Mouse (Mus musculus): ENCODE measurements around the gene Dnajb11. TPM values are rescaled to one million over a fixed set of nuclear protein-coding genes. Genes with fewer than 3 reads are reported as not detected.

Gene Dnajb11
- 73.5 and 73.9 TPM in 2 replicates for total RNA-seq (2021)
- long read RNA-seq, experiment 1, transcript Dnajb11-201 (10 exons, 1,927 nt), result major isoform, 181 of 196 reads
- long read RNA-seq, experiment 1, partial matches to known transcripts, result 3 of 196 reads
- long read RNA-seq, experiment 1, other reads (novel, unspliced or antisense), result 10 of 196 reads
- long read RNA-seq, experiment 2, transcript Dnajb11-201 (10 exons, 1,927 nt), result major isoform, 107 of 118 reads
- long read RNA-seq, experiment 2, partial matches to known transcripts, result 2 of 118 reads
- long read RNA-seq, experiment 2, other reads (novel, unspliced or antisense), result 7 of 118 reads

GRCm38 (mm10) chr16:22857431-22858113 is at the start of gene Dnajb11, which contains the start of gene Tbccd1:
Gene Dnajb11 (plus strand): TSS chr16:22857845.
Gene Tbccd1 (minus strand): TSS chr16:22857669.
- peak; percentile 100 for DNase-seq

- no peak for DNase-seq
These were observed 46.2 kb upstream of the Dnajb11 start, which contains the start of gene Crygs for GRCm38 (mm10) chr16:22811477-22811876. Gene Crygs (minus strand): TSS chr16:22811577.

DNA sequence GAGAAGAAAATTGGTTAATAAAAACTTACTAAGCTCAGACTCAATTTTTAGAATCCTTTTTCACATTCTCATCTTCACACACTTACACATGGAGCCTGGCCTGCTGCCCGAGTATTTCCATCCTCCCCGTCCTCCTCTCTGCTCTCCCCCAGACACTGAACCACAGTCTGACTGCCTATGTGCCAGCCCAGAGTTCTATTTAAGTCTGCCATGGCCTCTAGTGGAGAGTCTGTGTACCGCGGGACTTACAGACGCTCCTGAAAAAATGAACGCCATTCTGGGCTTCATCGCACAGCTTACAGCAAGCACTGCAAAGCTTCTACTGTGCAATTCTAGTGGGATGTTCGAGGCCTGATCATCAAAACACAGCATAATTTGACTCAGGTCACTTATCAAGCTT is 36.9 kb upstream of the Dnajb11 start:
- DNase-seq, result no peak

DNA sequence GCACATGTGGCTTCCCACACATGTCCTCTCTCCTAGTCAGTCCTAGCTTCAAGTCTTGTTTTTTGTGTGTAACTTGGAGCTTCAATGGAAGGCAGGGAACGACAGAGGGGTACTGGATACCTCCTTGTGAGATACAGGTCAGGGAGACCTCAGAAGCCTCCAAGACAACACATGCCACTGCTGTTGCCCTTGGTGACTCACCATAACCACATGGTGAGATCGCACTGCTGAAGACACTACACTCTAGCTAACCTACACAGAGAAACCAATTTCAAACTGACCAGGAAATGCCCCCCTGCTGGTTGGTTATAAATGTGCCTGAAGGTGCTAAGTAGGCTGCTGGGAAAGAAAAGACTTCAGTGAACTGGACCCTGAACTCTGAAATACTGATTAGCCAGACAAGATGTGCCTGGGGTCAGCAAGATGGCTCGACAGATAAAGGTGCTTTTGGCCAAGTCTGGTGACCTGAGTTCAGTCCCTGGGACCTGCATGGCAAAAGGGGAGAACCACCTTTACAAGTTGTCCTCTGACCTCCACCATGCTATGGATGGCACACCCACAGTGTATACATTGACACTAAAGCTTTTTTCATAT is 24.6 kb upstream of the Dnajb11 start:
- DNase-seq, result no peak

- DNase-seq, result no peak
These were observed 18.3 kb upstream of the Dnajb11 start for GRCm38 (mm10) chr16:22839146-22839857.

DNA sequence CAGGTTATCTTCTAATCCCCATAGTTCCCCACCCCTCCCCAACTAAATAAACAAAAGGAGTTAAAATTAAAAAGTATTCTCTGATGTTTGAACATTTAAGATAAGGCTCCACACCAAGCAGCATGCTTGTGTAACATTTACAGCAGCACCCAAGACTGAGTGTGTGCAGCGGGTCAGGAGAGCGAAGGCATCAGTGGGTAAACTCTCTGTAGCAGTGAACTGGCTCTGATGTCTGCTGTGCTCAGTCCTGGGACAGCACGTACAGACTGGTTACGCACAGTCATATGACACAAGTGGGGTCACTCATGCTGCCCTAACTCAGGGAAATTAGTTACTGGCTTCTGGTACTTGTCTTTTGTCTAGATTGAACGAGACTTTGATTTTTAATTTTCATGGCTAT is 14.8 kb upstream of the Dnajb11 start:
- no peak for DNase-seq

DNA sequence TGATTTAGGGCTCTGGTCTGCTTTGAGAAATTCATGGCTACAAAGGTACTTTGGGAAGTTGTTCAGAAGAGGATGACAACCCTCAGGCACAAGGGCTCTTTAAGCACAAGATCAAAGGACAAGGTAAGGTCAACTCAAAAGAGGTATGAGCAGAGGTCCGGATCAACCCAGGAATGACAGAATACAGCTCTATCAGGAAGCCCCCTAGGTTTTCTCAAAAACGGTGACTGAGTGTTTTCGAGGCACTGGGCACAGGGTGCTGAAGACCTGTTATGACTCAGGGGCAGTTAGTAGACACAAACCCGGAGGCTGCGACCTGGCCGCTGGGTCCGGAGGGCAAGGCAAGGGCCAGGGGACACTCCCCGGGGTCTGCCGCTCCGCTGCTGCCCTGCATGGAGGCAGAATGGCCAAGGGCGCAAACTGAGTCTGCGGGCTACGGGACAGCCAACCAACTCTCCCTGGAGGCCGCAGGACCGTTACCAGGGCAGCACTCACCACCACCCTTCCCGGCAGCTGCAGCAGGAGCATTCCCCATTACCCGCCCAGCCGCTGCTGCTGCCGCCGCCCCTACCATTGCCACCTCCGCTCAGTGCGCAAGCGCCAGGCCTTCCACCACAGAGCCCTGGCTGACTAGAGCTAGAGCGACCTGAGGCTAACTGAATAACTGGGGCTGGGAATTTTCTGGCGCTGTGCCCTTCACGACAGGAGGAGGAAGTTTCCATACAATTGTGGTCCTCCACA is 13.4 kb upstream of the Dnajb11 start:
- peak; percentile 93 for DNase-seq

DNA sequence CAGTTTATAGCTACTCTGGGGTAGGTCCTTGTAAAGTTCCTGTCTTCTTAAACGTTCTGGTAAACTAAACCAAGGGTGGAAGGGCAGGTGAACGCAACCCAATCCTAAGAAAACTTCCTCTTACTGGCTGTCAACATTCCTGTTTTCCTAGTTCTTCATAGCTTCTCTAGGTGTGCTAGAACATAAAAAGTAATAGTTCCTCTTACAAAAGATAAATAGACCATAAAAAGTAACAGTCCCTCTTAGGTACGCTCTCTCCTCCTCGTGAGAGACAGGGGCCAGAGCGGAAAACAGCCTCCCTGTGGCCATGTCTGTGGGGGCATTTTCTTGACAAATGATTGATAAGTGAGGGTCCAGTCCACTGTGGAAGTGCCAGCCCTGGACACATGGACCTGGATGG is 12.8 kb upstream of the Dnajb11 start:
- DNase-seq, result no peak

- DNase-seq, result peak; percentile 38
These were observed 12.2 kb upstream of the Dnajb11 start for GRCm38 (mm10) chr16:22845481-22845880.

GRCm38 (mm10) chr16:22847686-22848085 is 10.0 kb upstream of the Dnajb11 start:
- no peak for DNase-seq

DNA sequence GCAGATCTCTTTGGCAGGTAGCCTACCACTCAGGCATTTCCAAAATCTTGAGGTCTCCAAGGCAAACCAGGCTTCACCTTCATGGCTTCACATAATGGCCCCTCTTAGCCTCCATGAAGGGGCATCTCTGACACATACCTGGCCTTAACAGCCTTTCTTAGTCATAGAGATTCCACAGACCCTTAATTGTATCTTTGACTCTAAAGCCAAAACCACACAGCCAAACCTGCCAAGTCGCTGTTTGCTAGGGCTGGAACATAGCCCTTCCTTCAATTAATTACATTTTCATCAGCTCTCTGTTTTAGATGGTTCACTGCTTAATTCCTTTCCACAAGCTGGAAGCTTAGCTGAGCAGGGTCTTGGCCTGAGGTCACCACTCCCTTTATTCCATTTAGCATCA is 9.3 kb upstream of the Dnajb11 start:
- DNase-seq, result no peak

DNA sequence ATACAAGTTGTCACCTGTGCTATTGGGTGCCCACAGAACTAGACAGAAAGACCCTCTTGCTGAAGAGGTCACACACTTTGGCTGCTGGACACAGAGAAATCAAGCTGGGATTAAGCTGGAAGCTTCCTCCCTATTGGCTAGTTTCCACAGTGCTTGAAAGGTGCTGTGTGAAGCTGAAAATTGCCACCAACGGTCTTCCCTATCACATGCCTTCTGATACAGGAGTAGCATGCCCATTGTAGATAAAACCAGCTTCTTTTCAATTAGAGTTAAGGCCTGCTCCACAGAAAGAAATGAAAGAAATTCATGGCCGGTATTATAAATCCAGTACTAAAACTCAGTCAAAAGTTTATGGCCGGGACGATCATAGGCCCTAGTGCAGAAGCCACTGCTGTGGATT is 4.9 kb upstream of the Dnajb11 start:
- no peak for DNase-seq

GRCm38 (mm10) chr16:22856773-22857172 is 872 bp upstream of the Dnajb11 start:
- DNase-seq, result no peak

- no peak for DNase-seq
These were observed 14.8 kb downstream of the Dnajb11 start for GRCm38 (mm10) chr16:22872397-22872796.

DNA sequence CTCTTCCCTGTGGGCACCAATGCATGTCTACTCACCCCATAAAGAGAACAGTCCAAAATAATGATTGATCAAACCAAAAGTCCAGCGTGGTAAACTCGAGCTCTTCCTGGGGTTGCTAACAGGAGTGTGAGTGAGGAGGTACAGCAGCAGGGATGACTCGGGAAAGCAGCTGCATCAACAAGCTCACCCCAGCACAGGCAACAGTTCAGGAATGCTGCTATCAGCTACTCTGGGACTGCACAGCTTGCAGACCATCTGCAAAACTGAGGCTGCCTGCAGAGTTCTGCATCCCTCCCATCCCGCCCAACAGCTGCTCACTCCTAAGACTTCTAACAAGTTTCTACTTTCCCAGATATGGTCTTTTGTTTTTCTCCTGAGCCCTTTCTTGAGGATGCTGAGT is 15.7 kb downstream of the Dnajb11 start:
- DNase-seq, result no peak

GRCm38 (mm10) chr16:22876218-22877043 is 18.8 kb downstream of the Dnajb11 start:
- DNase-seq, result peak; percentile 52

DNA sequence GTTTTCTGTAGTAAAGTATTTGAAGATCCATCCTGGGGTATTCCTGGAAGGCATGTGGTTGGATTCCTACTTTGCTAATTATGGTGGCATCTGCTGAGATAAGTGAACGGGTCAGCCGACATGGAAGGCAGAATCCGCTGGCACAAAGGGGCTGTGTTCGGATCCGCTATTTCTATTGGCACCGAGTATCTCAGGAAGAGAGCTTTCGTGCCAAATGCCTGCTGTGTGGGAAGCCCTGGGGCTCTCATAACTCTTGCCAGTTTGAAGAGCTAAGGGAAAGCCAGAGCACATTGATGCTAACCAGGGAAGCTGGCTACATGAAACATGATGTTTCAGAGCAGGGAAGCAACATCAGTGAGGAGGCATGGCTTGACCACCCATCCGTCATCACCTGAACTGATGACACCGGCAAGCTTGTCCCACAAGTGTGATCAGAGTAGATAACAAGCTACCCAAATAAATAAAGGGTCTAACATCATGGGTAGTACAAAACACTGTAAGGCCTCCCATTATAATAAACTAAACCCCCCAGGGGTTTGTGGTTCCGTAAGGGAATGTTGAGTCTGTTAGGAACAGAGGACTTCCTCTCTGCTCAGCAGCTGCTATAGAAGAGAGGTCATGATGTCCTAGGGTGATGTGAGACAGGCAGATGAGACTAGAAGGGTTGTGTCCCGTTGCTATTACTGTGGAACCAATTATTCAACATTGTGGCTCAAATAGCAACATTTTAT is 20.2 kb downstream of the Dnajb11 start:
- no peak for DNase-seq

GRCm38 (mm10) chr16:22878716-22879115 is 21.1 kb downstream of the Dnajb11 start:
- no peak for DNase-seq

GRCm38 (mm10) chr16:22879945-22880595 is 22.4 kb downstream of the Dnajb11 start:
- DNase-seq, result peak; percentile 23

DNA sequence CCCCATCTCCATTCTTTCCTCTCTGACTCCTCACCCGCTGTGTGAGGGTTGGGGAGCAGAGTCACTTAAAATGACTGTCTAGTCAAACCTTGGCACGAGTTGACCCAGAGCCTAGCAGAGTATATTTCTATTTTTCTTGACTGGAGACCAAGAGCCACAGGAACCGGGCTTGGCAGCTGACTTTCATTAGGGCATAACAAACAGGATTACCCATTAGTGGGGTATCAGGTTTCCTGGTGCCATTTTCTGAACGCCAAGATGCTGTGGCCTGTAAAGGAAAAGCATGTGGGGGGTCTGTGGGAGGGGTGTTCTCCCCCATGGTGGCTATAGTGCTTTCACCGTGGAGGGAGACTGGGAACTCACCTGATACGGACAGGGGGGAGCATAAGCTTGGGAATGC is 23.3 kb downstream of the Dnajb11 start:
- DNase-seq, result no peak
